Mouse (Mus musculus) bone marrow, adult 2 months (tissue): ENCODE measurements around the gene Pnisr.

ENCODE experiments used
- CTCF ChIP-seq: fragments of 200-500 bp; IDR thresholded peaks from 2 replicates; pipeline ENCODE4 v1.5.1; 2011; ENCODE audit warnings: low read length, control low read depth; ENCODE audit not compliant: control insufficient read depth, insufficient read depth
- POLR2A ChIP-seq: fragments of 200-500 bp; IDR thresholded peaks from 2 replicates; pipeline ENCODE4 v1.6.1; 2011; ENCODE audit warnings: low read depth, mild to moderate bottlenecking, control low read depth, low read length, borderline replicate concordance; ENCODE audit not compliant: control insufficient read depth

DNA sequence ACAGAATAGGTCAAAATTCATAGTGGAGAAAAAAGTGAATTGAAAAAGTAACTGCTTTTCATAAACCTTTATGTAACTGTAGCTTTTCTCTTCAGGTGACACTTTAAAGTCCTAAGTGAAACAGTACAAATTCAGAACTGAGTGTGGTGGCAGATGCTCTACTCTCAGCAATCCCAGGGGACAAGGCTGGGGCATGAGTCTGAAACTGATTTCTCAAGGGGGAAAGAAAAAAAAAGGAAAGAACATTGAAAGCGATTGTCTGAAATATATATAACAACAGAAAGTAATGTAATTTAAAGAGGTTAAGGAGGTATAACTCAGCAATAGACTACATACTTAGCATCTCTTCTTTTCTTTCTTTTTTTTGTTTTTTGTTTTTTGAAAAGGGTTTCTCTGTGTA lies 17.8 kb downstream of the Pnisr start:
- no peak for TF ChIP-seq POLR2A
- TF ChIP-seq CTCF: no peak
